Mouse (Mus musculus): ENCODE data around the gene Stx4a. TPM values are rescaled to one million over a fixed set of nuclear protein-coding genes. Genes with fewer than 3 reads are reported as not detected.

Gene Stx4a
- polyA plus RNA-seq, 1 experiment, result 19.4 TPM

DNA sequence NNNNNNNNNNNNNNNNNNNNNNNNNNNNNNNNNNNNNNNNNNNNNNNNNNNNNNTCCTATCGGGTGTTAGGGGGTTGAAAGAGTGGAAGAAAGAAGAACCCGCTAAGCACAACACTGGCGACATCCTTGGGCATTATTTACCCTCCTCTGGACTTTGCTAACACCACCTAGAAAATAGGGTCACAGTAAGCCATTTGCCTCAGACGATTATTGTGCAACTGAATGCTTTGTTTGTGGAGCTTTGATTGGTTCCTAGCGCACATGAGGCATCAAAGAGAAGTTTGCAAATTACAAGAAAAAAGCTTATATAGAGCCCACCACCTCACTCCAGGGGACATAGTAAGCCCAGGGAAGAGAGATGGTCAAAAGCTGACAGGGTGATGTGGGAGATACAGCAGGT is 15.3 kb upstream of the Stx4a start:
- Histone ChIP-seq H3K4me3 (ENCODE audit: control insufficient read depth, low read depth, low read length) (no peak overlapping the region), H3K27me3 (ENCODE audit: control insufficient read depth, insufficient read depth, low read length) (no peaks in the 10 kb centered on the region), H3K4me1 (ENCODE audit: control insufficient read depth, insufficient read depth, low read length) (no peaks in the 10 kb centered on the region; the same call in 1 of the 2 replicates), H3K36me3 (ENCODE audit: control insufficient read depth, insufficient read depth, low read length) (no peaks in the 10 kb centered on the region), H3K27ac (ENCODE audit: control insufficient read depth, insufficient read depth, low read depth, low read length) (no peak overlapping the region)
- TF ChIP-seq CTCF (IDR thresholded peaks at IDR 0.05; ENCODE audit: control insufficient read depth, insufficient read depth, insufficient replicate concordance, low read depth, low read length), result no peak
- TF ChIP-seq POLR2A (IDR thresholded peaks at IDR 0.05; ENCODE audit: control insufficient read depth, low read depth, low read length), result no peak

DNA sequence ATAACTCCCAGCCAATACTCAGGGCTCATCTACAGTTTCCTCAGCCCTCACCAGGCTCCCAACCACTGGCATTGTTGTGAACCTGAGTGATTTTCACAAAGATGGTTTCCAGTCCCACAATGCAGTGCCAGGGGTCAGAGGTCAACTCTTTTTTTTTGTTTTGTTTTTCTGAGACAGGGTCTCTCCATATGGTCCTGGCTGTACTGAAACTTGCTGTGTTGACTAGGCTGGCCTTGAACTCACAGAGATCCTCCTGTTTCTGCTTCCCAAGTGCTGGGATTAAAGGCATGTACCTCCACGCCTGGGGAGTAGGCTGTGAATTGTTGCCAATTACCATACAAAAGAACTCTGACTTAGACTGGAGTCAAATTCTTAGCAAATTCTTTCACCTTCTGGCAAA is 14.2 kb upstream of the Stx4a start:
- TF ChIP-seq POLR2A (IDR thresholded peaks at IDR 0.05; ENCODE audit: control insufficient read depth, low read depth, low read length), result no peak
- no peak for TF ChIP-seq CTCF (IDR thresholded peaks at IDR 0.05; ENCODE audit: control insufficient read depth, insufficient read depth, insufficient replicate concordance, low read depth, low read length)
- Histone ChIP-seq H3K4me1 (ENCODE audit: control insufficient read depth, insufficient read depth, low read length) (peaks cover 2% of the 10 kb centered on the region; the same call in 1 of the 2 replicates), H3K27ac (ENCODE audit: control insufficient read depth, insufficient read depth, low read depth, low read length) (no peak overlapping the region), H3K36me3 (ENCODE audit: control insufficient read depth, insufficient read depth, low read length) (no peaks in the 10 kb centered on the region), H3K27me3 (ENCODE audit: control insufficient read depth, insufficient read depth, low read length) (no peaks in the 10 kb centered on the region), H3K4me3 (ENCODE audit: control insufficient read depth, low read depth, low read length) (no peak overlapping the region)

DNA sequence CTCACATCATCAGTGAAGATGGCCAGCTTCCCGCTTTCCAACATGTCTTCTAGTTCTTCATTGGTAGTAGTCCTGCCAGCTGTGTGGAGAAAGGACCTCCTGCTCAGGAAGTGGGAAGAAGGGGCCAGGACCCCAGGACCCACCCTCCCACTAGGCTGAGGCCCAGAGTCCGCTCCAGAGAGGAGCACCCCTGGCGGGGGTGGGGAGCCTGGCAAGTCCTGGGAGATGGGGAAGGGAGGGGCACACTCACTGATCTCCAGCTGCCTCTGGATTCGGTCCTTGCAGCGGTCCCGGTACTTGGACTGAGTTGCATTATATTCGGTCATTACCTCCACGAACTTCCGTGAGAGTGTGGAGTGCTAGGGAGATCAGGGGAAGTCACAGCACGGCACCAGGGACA is 13.4 kb upstream of the Stx4a start:
- no peak overlapping the region for H3K4me3 ChIP-seq (ENCODE audit: control insufficient read depth, low read depth, low read length)
- H3K27me3 ChIP-seq (ENCODE audit: control insufficient read depth, insufficient read depth, low read length), result no peaks in the 10 kb centered on the region
- TF ChIP-seq CTCF (IDR thresholded peaks at IDR 0.05; ENCODE audit: control insufficient read depth, insufficient read depth, insufficient replicate concordance, low read depth, low read length) (no peak), POLR2A (IDR thresholded peaks at IDR 0.05; ENCODE audit: control insufficient read depth, low read depth, low read length) (no peak)
- no peaks in the 10 kb centered on the region for H3K36me3 ChIP-seq (ENCODE audit: control insufficient read depth, insufficient read depth, low read length)
- H3K4me1 ChIP-seq (ENCODE audit: control insufficient read depth, insufficient read depth, low read length), result peaks cover 2% of the 10 kb centered on the region; the same call in 1 of the 2 replicates
- no peak overlapping the region for H3K27ac ChIP-seq (ENCODE audit: control insufficient read depth, insufficient read depth, low read depth, low read length)

DNA sequence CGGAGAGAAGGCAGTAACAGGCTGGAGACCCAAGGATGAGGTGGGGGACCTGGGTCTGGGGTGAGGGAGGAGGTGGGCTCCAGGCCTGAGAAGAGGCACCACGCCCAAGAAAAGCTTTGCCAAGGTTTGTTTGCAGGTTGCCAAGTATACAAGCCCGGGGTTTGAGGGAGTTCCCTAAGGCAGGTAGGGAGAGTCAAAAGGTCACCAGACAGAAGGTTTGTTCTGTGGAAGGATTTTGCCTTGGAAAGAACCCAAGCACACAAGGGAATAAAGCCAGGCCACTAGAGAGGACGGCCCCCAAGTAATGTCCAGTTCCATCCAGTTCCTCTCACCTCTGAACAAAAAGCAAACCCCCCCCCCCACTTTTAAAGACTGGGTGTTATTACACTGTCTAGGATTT is 12.9 kb upstream of the Stx4a start:
- peaks cover 2% of the 10 kb centered on the region; the same call in 1 of the 2 replicates for H3K4me1 ChIP-seq (ENCODE audit: control insufficient read depth, insufficient read depth, low read length)
- no peak overlapping the region for H3K4me3 ChIP-seq (ENCODE audit: control insufficient read depth, low read depth, low read length)
- no peak overlapping the region for H3K27ac ChIP-seq (ENCODE audit: control insufficient read depth, insufficient read depth, low read depth, low read length)
- no peaks in the 10 kb centered on the region for H3K27me3 ChIP-seq (ENCODE audit: control insufficient read depth, insufficient read depth, low read length)
- TF ChIP-seq POLR2A (IDR thresholded peaks at IDR 0.05; ENCODE audit: control insufficient read depth, low read depth, low read length), result no peak
- no peak for TF ChIP-seq CTCF (IDR thresholded peaks at IDR 0.05; ENCODE audit: control insufficient read depth, insufficient read depth, insufficient replicate concordance, low read depth, low read length)
- no peaks in the 10 kb centered on the region for H3K36me3 ChIP-seq (ENCODE audit: control insufficient read depth, insufficient read depth, low read length)

DNA sequence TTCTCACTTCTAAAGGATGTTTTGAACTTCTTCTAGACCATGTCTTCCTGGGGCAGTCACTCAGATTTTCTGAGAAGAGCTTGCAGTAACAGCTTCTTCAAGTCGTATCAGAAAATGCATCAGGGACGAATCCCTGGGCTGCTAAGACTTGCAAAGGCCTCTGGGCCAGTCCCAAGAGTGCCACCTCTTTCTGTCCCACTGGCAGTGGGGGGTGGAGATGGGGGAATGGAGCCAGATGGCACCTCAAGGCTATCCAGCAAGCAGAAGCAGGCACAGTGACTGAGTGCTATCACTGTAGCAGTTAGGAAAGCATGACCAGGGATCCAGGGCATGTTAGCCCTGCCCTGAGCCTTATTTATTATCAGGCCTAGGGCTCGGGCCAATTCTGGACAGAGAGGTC is 11.8 kb upstream of the Stx4a start:
- Histone ChIP-seq H3K4me1 (ENCODE audit: control insufficient read depth, insufficient read depth, low read length) (peaks cover 2% of the 10 kb centered on the region; the same call in 1 of the 2 replicates), H3K27me3 (ENCODE audit: control insufficient read depth, insufficient read depth, low read length) (no peaks in the 10 kb centered on the region), H3K36me3 (ENCODE audit: control insufficient read depth, insufficient read depth, low read length) (no peaks in the 10 kb centered on the region), H3K4me3 (ENCODE audit: control insufficient read depth, low read depth, low read length) (no peak overlapping the region), H3K27ac (ENCODE audit: control insufficient read depth, insufficient read depth, low read depth, low read length) (no peak overlapping the region; the same call in 1 of the 2 replicates)
- no peak for TF ChIP-seq POLR2A (IDR thresholded peaks at IDR 0.05; ENCODE audit: control insufficient read depth, low read depth, low read length)
- TF ChIP-seq CTCF (IDR thresholded peaks at IDR 0.05; ENCODE audit: control insufficient read depth, insufficient read depth, insufficient replicate concordance, low read depth, low read length), result no peak

DNA sequence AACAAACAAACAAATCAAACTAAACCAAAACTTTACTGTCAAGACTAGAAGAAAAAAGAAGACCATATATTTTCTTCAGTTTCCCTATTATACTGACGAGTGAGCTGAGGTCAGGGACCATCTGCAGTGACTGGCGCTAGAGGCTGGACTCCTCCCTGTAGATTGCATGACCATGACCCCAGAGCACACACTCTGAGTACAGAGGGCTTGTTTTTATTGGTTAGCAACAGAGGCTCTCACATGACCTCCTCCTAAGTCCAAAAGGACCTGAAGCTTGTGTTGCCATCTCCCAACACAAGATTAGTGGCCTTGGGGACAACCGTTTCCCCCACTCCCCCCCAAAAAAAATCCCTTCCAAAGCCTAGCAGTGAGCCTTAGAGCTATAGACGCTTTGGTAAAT is 10.3 kb upstream of the Stx4a start:
- Histone ChIP-seq H3K4me1 (ENCODE audit: control insufficient read depth, insufficient read depth, low read length) (peaks cover 2% of the 10 kb centered on the region; the same call in 1 of the 2 replicates), H3K36me3 (ENCODE audit: control insufficient read depth, insufficient read depth, low read length) (no peaks in the 10 kb centered on the region), H3K27ac (ENCODE audit: control insufficient read depth, insufficient read depth, low read depth, low read length) (peak overlapping the region; percentile 73), H3K27me3 (ENCODE audit: control insufficient read depth, insufficient read depth, low read length) (no peaks in the 10 kb centered on the region), H3K4me3 (ENCODE audit: control insufficient read depth, low read depth, low read length) (no peak overlapping the region)
- TF ChIP-seq POLR2A (IDR thresholded peaks at IDR 0.05; ENCODE audit: control insufficient read depth, low read depth, low read length) (no peak), CTCF (IDR thresholded peaks at IDR 0.05; ENCODE audit: control insufficient read depth, insufficient read depth, insufficient replicate concordance, low read depth, low read length) (no peak)

DNA sequence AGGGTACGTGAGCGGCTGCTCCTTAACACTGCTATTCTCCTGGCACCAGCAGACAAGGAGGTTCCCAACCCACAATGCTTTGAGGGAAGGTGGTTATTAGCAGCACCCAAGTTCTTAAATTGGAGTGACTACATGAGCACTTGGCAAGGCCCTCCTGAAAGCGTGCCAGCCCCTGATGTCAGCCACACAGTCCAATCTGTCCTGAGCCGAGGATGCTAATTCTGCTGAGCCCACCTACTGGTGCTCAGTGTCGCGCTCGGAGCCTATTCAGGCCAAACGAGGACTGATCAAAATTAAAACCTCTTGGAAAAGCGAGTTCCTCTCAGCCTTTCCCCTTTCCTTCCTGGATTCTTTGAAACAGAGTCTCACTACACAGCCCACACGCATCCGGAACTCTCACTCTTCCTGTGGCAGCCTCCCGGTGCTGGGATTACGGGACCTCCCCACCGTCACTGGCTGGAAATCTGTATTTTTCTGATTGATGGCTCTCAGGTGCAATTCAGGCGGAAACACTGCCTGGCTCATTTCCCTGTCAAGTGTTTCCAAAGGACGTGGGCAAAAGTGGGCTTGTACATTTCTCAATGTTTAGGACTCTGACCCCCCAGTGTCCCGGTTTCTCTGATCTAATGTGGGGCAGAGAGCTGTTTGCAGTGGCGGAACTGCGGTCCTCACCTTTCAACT is 9.7 kb upstream of the Stx4a start:
- H3K27ac ChIP-seq (ENCODE audit: control insufficient read depth, insufficient read depth, low read depth, low read length), result peak overlapping the region; percentile 73
- no peak overlapping the region for H3K4me3 ChIP-seq (ENCODE audit: control insufficient read depth, low read depth, low read length)
- TF ChIP-seq POLR2A (IDR thresholded peaks at IDR 0.05; ENCODE audit: control insufficient read depth, low read depth, low read length) (no peak), CTCF (IDR thresholded peaks at IDR 0.05; ENCODE audit: control insufficient read depth, insufficient read depth, insufficient replicate concordance, low read depth, low read length) (no peak)
- no peaks in the 10 kb centered on the region for H3K36me3 ChIP-seq (ENCODE audit: control insufficient read depth, insufficient read depth, low read length)
- H3K4me1 ChIP-seq (ENCODE audit: control insufficient read depth, insufficient read depth, low read length), result peaks cover 2% of the 10 kb centered on the region; the same call in 1 of the 2 replicates
- H3K27me3 ChIP-seq (ENCODE audit: control insufficient read depth, insufficient read depth, low read length), result no peaks in the 10 kb centered on the region
